Mouse (Mus musculus) embryonic facial prominence, embryonic 11.5 days (tissue): ENCODE measurements around the gene Hinfp. TPM values are rescaled to one million over a fixed set of nuclear protein-coding genes. Genes with fewer than 3 reads are reported as not detected.
A peak's percentile ranks its signal among the peaks of the same experiment; 100 is the strongest.
"Not testable (repeated sequence)": the region's sequence is repeated elsewhere in the genome, so short reads cannot be mapped to it uniquely, and the experiment has no call there.

Source experiments
- ATAC-seq: fragments of 200-750 bp; cut with Nextera tagmentation; replicated peaks from 2 replicates; pipeline ENCODE4 v1.8.0; 2017; ENCODE audit warnings: low read depth; ENCODE audit not compliant: insufficient number of reproducible peaks, low FRiP score, low TSS enrichment
- DNase-seq: peaks from one replicate; pipeline ENCODE4 v3.0.0-alpha.2; 2015; ENCODE audit warnings: low spot score
- H3K27ac ChIP-seq: fragments of 300-500 bp; sonication (generic); replicated peaks from 2 replicates; pipeline ENCODE4 v1.5.1; 2014; ENCODE audit warnings: mild to moderate bottlenecking, low read depth, low read length, control low read depth
- H3K27me3 ChIP-seq: fragments of 300-500 bp; sonication (generic); 2 replicates; pipeline ENCODE4 v1.6.1; 2014; ENCODE audit warnings: mild to moderate bottlenecking, low read length, moderate library complexity, mixed read lengths; ENCODE audit not compliant: control insufficient read depth, insufficient read depth
- H3K36me3 ChIP-seq: fragments of 300-500 bp; sonication (generic); replicated peaks from 2 replicates; pipeline ENCODE4 v1.6.1; 2014; ENCODE audit warnings: low read depth, mild to moderate bottlenecking, low read length, moderate library complexity, mixed read lengths; ENCODE audit not compliant: control insufficient read depth, insufficient read depth
- H3K4me1 ChIP-seq: fragments of 300-500 bp; sonication (generic); 2 replicates; pipeline ENCODE4 v1.6.1; 2014; ENCODE audit warnings: low read length, mixed read lengths; ENCODE audit not compliant: control insufficient read depth, insufficient read depth
- H3K4me2 ChIP-seq: fragments of 300-500 bp; sonication (generic); 2 replicates; pipeline ENCODE4 v1.6.1; 2014; ENCODE audit warnings: low read depth, mild to moderate bottlenecking, control low read depth, low read length, moderate library complexity
- H3K4me3 ChIP-seq: fragments of 300-500 bp; sonication (generic); 2 replicates; pipeline ENCODE4 v1.5.1; 2014; ENCODE audit warnings: low read depth, low read length, control low read depth
- H3K9ac ChIP-seq: fragments of 300-500 bp; sonication (generic); replicated peaks from 2 replicates; pipeline ENCODE4 v1.6.1; 2014; ENCODE audit warnings: mild to moderate bottlenecking, control low read depth, low read length
- H3K9me3 ChIP-seq: fragments of 300-500 bp; sonication (generic); replicated peaks from 2 replicates; pipeline ENCODE4 v1.6.1; 2016; ENCODE audit warnings: mild to moderate bottlenecking, low read length, inconsistent platforms, mixed read lengths; ENCODE audit not compliant: control insufficient read depth
- WGBS: fragments of 180-500 bp; shearing (Covaris S2); extraction: QIAGEN DNeasy Blood & Tissue Kit; methylation state at CpG from one replicate; pipeline ENCODE4 v1.1.7; 2014; 5-methylcytosine and 5-hydroxymethylcytosine counted together
- polyA plus RNA-seq: library from polyadenylated mRNA; unstranded; fragments of >200 nt; fragmentation: Nextera tagmentation; extraction: Ambion mirVana; gene quantifications from 2 replicates; pipeline ENCODE4 v1.2.1, GENCODE M21; 2014

Gene Hinfp
- polyA plus RNA-seq, 1 experiment from 2014 or later: 17.2 TPM

DNA sequence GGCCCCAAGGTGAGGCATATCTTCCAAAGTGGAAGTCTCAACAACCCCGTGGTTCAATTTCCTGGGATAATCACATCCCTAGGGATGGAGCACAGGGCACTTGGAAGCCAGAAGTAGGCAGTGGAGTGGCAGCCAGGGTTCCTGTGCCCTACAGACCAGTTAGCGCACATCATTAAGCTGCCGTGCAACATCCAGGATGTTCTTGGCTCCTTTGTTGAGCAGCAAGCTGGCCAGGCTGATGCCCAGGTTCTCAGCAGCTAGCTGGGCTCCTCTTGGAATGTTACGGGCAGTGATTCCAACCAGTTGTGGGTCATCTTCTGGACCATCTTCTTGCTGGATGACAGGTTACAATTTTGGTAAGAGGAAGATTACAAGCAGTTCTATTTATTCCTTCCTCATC, 31.0 kb upstream of the Hinfp start:
- WGBS: 42% methylated on average over 4 of the region's 4 CpGs
- not testable (repeated sequence) for H3K27ac ChIP-seq, DNase-seq, ATAC-seq, H3K27me3 ChIP-seq, H3K4me1 ChIP-seq, H3K9me3 ChIP-seq
- peak overlapping the region; percentile 67 for H3K4me2 ChIP-seq
- peak overlapping the region; percentile 37 for H3K9ac ChIP-seq
- H3K36me3 ChIP-seq: peaks cover 19% of the 10 kb centered on the region
- peak overlapping the region; percentile 99 for H3K4me3 ChIP-seq

DNA sequence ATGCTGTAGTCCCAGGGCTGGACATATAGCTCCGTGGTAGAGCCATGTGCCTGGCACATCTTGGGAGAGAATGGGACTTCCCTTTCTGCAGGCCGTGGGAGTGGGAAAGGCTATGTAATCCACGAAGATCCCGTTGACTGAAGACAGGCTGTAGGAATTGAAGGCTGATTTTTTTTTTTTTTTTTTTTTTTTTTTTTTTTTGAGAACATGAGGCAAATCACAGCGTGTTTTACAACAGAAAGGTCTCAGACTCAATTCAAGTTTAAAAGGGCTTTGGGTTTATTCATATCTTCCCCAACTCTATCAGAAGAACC, 30.6 kb upstream of the Hinfp start:
- Histone ChIP-seq H3K9me3 (no peaks in the 10 kb centered on the region), H3K36me3 (peaks cover 19% of the 10 kb centered on the region), H3K4me1 (no peaks in the 10 kb centered on the region; the same call in 1 of the 2 replicates), H3K27me3 (no peaks in the 10 kb centered on the region), H3K4me2 (peak overlapping the region; percentile 67), H3K4me3 (peak overlapping the region; percentile 99), H3K27ac (peak overlapping the region; percentile 91), H3K9ac (peak overlapping the region; percentile 97)
- DNase-seq (no peak), ATAC-seq (no peak)
- WGBS: under 1% methylated on average over 5 of the region's 5 CpGs

DNA sequence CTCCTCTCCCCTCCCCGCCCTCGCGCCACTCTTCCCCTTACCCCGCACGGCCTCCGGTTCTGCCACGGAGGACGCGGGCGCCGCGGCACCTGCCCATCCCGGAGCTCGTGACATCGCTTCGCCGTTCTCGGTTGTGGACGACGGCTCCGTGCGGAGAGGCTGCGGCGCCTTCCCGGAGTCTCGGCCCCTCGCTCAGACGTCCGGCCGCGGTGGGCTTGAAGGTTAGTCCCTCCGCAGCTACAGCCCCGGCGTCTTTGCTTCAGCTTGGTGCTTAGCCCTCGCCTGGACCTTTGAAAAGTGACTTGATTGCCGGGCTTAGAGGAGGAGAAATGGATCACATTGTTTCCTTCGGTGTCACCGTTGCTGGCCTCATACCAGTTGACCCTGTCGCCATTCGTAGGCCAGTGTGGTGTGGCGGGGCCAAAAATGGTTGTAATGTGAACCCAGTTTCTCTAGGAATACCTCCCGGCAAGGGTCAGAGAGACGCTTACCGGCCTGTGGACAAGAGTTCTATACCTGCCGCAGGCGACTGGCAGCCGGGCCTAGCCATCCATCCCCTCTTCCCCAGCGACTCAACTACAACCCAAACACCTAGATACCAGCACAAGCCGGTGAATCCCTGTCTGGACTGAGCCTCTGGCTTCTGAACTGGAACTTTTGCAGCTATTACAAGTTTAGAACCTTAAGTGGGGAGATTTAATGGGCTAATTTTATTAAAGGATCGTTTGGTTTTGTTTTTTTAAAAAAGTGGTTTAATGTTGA, 30.0 kb upstream of the Hinfp start:
- Histone ChIP-seq H3K4me2 (peak overlapping the region; percentile 67), H3K9ac (peak overlapping the region; percentile 97), H3K9me3 (no peaks in the 10 kb centered on the region), H3K27me3 (no peaks in the 10 kb centered on the region), H3K36me3 (peaks cover 19% of the 10 kb centered on the region), H3K27ac (peak overlapping the region; percentile 91), H3K4me3 (peak overlapping the region; percentile 99), H3K4me1 (no peaks in the 10 kb centered on the region; the same call in 1 of the 2 replicates)
- no peak for ATAC-seq
- WGBS: under 1% methylated on average over 49 of the region's 50 CpGs
- peak; percentile 38 for DNase-seq

DNA sequence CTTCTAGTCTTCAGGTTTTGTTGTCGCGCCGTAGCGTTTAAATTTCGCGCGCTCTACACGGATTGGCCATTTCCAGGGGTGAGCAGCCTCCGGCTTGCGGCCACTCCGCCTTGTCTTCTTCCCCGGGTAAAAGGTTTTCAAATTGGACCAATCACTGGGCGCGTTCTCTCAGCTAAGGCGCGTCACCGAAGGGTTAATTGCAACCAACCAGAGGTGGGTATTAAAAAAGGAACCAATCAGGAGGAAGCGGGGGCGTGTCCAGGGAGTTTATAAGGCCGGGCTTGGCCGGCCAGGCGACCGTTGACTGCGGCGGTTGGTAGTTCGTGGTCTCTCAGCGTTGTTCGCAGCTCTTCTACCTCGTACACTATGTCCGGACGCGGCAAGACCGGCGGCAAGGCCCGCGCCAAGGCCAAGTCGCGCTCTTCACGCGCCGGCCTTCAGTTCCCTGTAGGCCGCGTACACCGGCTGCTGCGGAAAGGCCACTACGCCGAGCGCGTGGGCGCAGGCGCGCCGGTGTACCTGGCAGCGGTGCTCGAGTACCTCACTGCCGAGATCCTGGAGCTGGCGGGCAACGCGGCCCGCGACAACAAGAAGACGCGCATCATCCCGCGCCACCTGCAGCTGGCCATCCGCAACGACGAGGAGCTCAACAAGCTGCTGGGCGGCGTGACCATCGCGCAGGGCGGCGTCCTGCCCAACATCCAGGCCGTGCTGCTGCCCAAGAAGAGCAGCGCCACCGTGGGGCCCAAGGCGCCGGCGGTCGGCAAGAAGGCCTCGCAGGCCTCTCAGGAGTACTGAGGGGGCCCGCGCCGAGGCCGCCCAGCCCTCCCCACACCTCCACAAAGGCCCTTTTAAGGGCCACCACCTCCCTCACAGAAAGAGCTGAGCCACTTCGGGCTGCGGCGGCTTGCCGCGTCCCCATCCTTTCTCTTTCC, 29.2 kb upstream of the Hinfp start, which contains the start of gene H2afx:
H2afx (plus strand) TSS at position 299 of the 935 bp plus-strand sequence.
- Histone ChIP-seq H3K36me3 (peaks cover 19% of the 10 kb centered on the region), H3K4me3 (peak within 1 kb of the TSS; percentile 99), H3K4me2 (peak within 1 kb of the TSS; percentile 67), H3K27me3 (no peaks in the 10 kb centered on the region), H3K9ac (peak within 1 kb of the TSS; percentile 97), H3K27ac (peak within 1 kb of the TSS; percentile 91), H3K9me3 (no peaks in the 10 kb centered on the region), H3K4me1 (no peaks in the 10 kb centered on the region; the same call in 1 of the 2 replicates)
- under 1% methylated on average over 88 of the region's 91 CpGs for WGBS
- peak; percentile 100 for DNase-seq
- peak; percentile 92 for ATAC-seq

DNA sequence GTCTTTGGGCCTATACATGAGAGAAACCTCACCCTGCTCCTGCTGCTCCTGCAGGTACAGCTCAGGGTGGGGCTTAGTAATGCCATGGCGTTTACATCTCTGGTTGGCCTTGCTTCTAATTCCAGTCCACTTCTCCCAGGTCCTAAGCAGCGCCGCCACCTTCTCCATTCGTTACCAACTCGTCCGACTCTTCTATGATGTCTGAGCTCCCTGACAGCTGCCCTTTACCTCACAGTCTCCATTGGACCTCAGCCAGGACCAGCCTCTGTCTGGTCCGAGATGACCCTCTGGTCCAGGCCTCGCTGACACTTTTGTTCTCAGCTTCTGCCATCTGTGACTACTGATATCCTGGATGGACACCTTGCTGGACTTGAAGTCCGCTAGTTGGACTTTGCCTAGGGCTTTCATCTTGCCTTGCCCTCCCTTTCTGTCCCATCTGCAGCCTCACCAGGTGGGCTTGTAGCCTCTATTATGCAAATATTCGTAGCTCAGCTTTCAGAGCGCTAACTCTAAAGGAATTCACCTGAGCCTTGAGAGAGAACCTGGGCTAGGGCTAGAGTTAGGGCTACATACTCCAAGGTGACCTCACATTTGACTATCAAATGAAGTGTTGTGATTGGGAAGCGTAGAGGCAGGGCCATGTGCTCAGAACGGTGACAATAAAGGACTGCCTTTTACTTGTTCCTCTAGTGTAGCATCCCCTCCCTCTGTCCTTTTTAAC, 27.6 kb upstream of the Hinfp start:
- Histone ChIP-seq H3K36me3 (peaks cover 19% of the 10 kb centered on the region), H3K9ac (no peak overlapping the region), H3K9me3 (no peaks in the 10 kb centered on the region), H3K4me1 (no peaks in the 10 kb centered on the region; the same call in 1 of the 2 replicates), H3K27ac (no peak overlapping the region), H3K4me2 (no peak overlapping the region), H3K4me3 (no peak overlapping the region), H3K27me3 (no peaks in the 10 kb centered on the region)
- DNase-seq (no peak), ATAC-seq (no peak)
- 95% methylated on average over 13 of the region's 13 CpGs for WGBS

DNA sequence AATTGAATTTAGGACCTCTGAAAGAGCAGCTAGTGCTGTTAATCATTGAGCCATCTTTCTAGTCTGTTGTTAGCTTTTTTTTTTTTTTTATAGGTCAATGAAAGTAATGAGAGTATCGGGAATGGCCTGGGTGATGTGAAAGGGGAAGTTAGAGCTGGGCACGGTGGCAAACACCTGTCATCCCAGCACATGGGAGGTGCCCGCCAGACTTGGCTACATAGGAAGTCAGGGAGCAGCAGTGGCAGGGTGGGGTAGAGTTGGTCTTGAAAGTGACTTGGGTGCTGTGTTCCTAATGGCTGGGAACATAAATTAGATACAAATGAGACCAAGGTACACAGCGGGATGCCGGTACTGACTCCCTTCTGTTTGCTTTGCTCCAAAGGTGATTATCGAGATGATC, 25.3 kb upstream of the Hinfp start:
- Histone ChIP-seq H3K4me3 (no peak overlapping the region), H3K27me3 (no peaks in the 10 kb centered on the region), H3K9me3 (no peaks in the 10 kb centered on the region), H3K36me3 (peaks cover 19% of the 10 kb centered on the region), H3K9ac (no peak overlapping the region), H3K4me1 (no peaks in the 10 kb centered on the region; the same call in 1 of the 2 replicates), H3K27ac (no peak overlapping the region), H3K4me2 (no peak overlapping the region)
- 97% methylated on average over 6 of the region's 6 CpGs for WGBS
- ATAC-seq (no peak), DNase-seq (no peak)

DNA sequence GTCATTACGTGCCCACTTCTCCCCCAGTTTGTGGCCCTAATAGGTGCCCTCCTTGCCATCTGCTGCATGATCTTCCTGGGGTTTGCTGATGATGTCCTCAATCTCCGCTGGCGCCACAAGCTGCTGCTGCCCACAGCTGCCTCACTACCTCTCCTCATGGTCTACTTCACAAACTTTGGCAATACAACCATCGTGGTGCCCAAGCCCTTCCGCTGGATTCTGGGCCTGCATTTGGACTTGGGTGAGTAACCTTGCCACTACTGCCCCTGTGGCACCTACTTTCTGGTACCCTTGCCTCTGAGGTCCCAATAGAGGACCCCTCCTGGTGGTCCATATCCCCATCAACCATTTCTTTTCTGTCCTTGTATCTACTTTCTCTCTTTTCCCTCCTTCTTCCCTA, 22.5 kb upstream of the Hinfp start:
- no peak for DNase-seq
- peaks cover 10% of the 10 kb centered on the region for H3K36me3 ChIP-seq
- no peaks in the 10 kb centered on the region for H3K9me3 ChIP-seq
- peak overlapping the region; percentile 90 for H3K9ac ChIP-seq
- 88% methylated on average over 5 of the region's 5 CpGs for WGBS
- no peak for ATAC-seq
- no peaks in the 10 kb centered on the region; the same call in 1 of the 2 replicates for H3K4me1 ChIP-seq
- H3K4me3 ChIP-seq: peak overlapping the region; percentile 70
- peak overlapping the region; percentile 76 for H3K4me2 ChIP-seq
- H3K27me3 ChIP-seq: no peaks in the 10 kb centered on the region
- H3K27ac ChIP-seq: no peak overlapping the region
